Mouse (Mus musculus) hindbrain, postnatal 0 days (tissue): ENCODE results near the gene Cmip. TPM values are rescaled to one million over a fixed set of nuclear protein-coding genes. Genes with fewer than 3 reads are reported as not detected.

Experiments
- ATAC-seq: fragments of 200-750 bp; cut with Nextera tagmentation; 2 replicates; pipeline ENCODE4 v1.8.0; 2017; ENCODE audit warnings: mild to moderate bottlenecking, moderate TSS enrichment, moderate library complexity
- DNase-seq: peaks from one replicate; pipeline ENCODE4 v3.0.0-alpha.2; 2015; ENCODE audit warnings: low spot score
- H3K27ac ChIP-seq: fragments of 300-500 bp; sonication (generic); 2 replicates; pipeline ENCODE4 v1.5.1; 2014; ENCODE audit warnings: mild to moderate bottlenecking
- H3K27me3 ChIP-seq: fragments of 300-500 bp; sonication (generic); 2 replicates; pipeline ENCODE4 v1.6.1; 2014; ENCODE audit warnings: low read length, mixed read lengths; ENCODE audit not compliant: insufficient read depth
- H3K36me3 ChIP-seq: fragments of 300-500 bp; sonication (generic); 2 replicates; pipeline ENCODE4 v1.6.1; 2014; ENCODE audit warnings: low read length, mixed read lengths; ENCODE audit not compliant: insufficient read depth
- H3K4me1 ChIP-seq: fragments of 300-500 bp; sonication (generic); 2 replicates; pipeline ENCODE4 v1.6.1; 2014; ENCODE audit warnings: antibody characterized with exemption, low read length, mixed read lengths; ENCODE audit not compliant: insufficient read depth
- H3K4me2 ChIP-seq: fragments of 300-500 bp; sonication (generic); 2 replicates; pipeline ENCODE4 v1.6.1; 2014; ENCODE audit warnings: low read depth, mild to moderate bottlenecking, low read length, moderate library complexity, mixed read lengths
- H3K4me3 ChIP-seq: fragments of 300-500 bp; sonication (generic); 2 replicates; pipeline ENCODE4 v1.5.1; 2014; ENCODE audit warnings: low read length
- H3K9ac ChIP-seq: fragments of 300-500 bp; sonication (generic); replicated peaks from 2 replicates; pipeline ENCODE4 v1.6.1; 2014; ENCODE audit warnings: mild to moderate bottlenecking, low read length, moderate library complexity, mixed read lengths
- H3K9me3 ChIP-seq: fragments of 300-500 bp; sonication (generic); 2 replicates; pipeline ENCODE4 v1.6.1; 2016; ENCODE audit warnings: low read length, mixed read lengths
- CTCF ChIP-seq: IDR thresholded peaks from 2 replicates; pipeline ENCODE4 v1.5.1; 2016; ENCODE audit warnings: antibody characterized with exemption, control low read depth, low read depth
- WGBS: fragments of 180-500 bp; shearing (Covaris S2); extraction: QIAGEN DNeasy Blood & Tissue Kit; methylation state at CpG from one replicate; pipeline ENCODE4 v1.1.7; 2014; 5-methylcytosine and 5-hydroxymethylcytosine counted together
- polyA plus RNA-seq: library from polyadenylated mRNA; unstranded; fragments of >200 nt; fragmentation: Nextera tagmentation; extraction: Ambion mirVana; gene quantifications from 2 replicates; pipeline ENCODE4 v1.2.1, GENCODE M21; 2015
- total RNA-seq: library from RNA; depleted of rRNA; stranded (reverse); fragments of >200 nt; gene quantifications from 2 replicates; pipeline ENCODE4 v1.2.3, GENCODE M21; 2014

Cmip gene
- total and polyA plus RNA-seq, 2 experiments from 2014 or later, result 163 to 230 TPM

DNA sequence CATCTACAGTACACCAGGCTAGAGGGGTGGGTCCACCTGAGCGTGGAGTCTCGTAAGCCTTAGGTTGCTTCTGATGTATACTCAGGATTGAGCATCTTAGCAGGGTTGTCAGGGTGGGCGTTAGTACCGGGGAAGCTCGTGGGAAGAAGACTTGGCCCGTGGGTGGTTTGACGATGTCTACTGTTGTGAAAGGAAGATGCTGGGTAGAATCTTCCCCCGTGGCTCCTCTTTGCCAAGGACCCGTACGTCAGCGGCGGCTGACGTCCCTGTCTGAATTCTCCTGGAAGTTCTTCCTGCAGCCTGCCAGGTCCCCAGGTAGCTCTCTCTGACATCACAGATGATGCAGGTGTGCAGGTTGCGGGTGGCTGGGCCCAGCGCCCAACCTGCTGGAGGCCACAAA is 140.9 kb downstream of the Cmip start:
- WGBS, result 89% methylated on average over 15 of the region's 15 CpGs
- H3K4me1 ChIP-seq, result peaks cover 9% of the 10 kb centered on the region; the same call in 1 of the 2 replicates
- TF ChIP-seq CTCF, result no peak

DNA sequence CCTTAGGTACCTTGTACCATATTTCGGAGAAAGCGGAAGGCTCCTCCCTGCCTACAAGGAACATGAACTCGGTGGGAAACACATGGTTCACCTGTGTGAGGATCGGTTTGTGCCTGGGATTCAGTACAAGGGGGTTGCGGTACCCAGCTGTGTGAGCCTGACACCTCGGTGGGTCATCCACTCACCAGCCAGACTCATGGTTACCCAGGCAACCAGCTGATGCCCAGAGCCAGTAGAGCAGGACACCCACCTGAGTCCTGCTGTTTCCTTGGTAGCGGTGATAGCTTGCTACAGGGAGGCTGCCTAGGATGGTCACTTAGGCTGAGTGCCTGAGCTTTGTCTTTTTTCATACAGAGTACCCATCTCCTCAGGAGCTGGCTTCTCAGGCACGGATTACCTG is 142.4 kb downstream of the Cmip start:
- H3K4me2 ChIP-seq, result no peak overlapping the region
- no peaks in the 10 kb centered on the region for H3K9me3 ChIP-seq
- 53% methylated on average over 8 of the region's 8 CpGs for WGBS
- no peaks in the 10 kb centered on the region for H3K27me3 ChIP-seq
- DNase-seq, result peak; percentile 59
- H3K9ac ChIP-seq, result no peak overlapping the region
- peaks cover 23% of the 10 kb centered on the region for H3K4me1 ChIP-seq
- 0 out of 2 replicates have a peak overlapping the region, but pooled peaks have one; percentile 27 for H3K27ac ChIP-seq
- no peak for TF ChIP-seq CTCF
- peak; percentile 21; the same call in 1 of the 2 replicates for ATAC-seq
- H3K4me3 ChIP-seq, result no peak overlapping the region
- no peaks in the 10 kb centered on the region for H3K36me3 ChIP-seq

More for the DNA sequence above, 140.9 kb downstream of the Cmip start:
- H3K9ac ChIP-seq, result no peak overlapping the region
- H3K36me3 ChIP-seq, result no peaks in the 10 kb centered on the region
- no peaks in the 10 kb centered on the region for H3K27me3 ChIP-seq
- DNase-seq, result no peak
- H3K9me3 ChIP-seq, result no peaks in the 10 kb centered on the region
- no peak overlapping the region for H3K27ac ChIP-seq
- no peak overlapping the region for H3K4me3 ChIP-seq
- no peak for ATAC-seq
- H3K4me2 ChIP-seq, result no peak overlapping the region

DNA sequence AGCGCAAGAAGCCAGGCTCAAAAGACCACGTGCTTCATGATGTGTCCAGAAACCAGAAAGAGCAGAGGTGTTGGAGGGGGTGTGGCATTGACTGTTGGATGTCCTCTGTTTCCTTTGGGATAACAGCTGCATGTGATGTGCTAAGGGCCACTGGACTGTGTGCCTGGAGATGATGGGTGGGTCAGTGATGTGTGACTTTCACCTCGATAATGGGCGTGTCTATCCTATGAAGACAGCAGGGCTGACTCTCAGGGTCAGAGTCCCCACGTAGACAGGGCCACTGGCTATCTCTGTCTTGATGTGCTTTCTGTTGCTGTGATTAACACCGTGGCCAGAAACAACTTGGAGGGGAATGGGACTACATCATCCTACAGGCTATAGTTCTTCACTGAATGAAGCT is 144.0 kb downstream of the Cmip start:
- Histone ChIP-seq H3K4me2 (no peak overlapping the region), H3K27me3 (no peaks in the 10 kb centered on the region), H3K9me3 (no peaks in the 10 kb centered on the region), H3K27ac (no peak overlapping the region), H3K36me3 (no peaks in the 10 kb centered on the region), H3K4me1 (peaks cover 24% of the 10 kb centered on the region), H3K4me3 (no peak overlapping the region), H3K9ac (no peak overlapping the region)
- TF ChIP-seq CTCF, result no peak
- DNase-seq, result no peak
- WGBS, result 79% methylated on average over 6 of the region's 6 CpGs
- no peak for ATAC-seq

DNA sequence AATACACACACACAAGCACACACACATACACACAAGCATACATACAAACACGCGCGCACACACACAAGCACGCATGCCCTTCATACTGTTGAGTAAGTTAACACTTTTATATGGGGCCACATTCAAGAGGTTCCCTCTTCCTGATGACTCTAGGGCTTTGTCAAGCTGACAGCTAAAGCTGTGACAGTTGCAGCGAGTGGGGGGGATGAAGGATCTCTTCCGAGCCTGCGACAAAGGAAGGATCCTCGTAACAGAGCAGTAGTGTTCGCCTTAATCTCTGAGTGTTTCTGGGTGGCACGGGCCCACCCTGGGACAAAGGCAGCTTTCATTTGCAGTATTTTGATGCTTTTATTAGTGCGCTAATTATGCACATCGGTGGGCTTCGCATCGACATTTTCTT is 145.0 kb downstream of the Cmip start:
- H3K27me3 ChIP-seq, result no peaks in the 10 kb centered on the region
- no peaks in the 10 kb centered on the region for H3K36me3 ChIP-seq
- no peak overlapping the region for H3K9ac ChIP-seq
- no peak for TF ChIP-seq CTCF
- WGBS, result 48% methylated on average over 14 of the region's 14 CpGs
- no peak overlapping the region for H3K4me2 ChIP-seq
- H3K27ac ChIP-seq, result peak overlapping the region; percentile 51; the same call in 1 of the 2 replicates
- DNase-seq (peak; percentile 54), ATAC-seq (peak; percentile 45; the same call in 1 of the 2 replicates)
- H3K4me3 ChIP-seq, result no peak overlapping the region
- peaks cover 24% of the 10 kb centered on the region for H3K4me1 ChIP-seq
- H3K9me3 ChIP-seq, result no peaks in the 10 kb centered on the region

DNA sequence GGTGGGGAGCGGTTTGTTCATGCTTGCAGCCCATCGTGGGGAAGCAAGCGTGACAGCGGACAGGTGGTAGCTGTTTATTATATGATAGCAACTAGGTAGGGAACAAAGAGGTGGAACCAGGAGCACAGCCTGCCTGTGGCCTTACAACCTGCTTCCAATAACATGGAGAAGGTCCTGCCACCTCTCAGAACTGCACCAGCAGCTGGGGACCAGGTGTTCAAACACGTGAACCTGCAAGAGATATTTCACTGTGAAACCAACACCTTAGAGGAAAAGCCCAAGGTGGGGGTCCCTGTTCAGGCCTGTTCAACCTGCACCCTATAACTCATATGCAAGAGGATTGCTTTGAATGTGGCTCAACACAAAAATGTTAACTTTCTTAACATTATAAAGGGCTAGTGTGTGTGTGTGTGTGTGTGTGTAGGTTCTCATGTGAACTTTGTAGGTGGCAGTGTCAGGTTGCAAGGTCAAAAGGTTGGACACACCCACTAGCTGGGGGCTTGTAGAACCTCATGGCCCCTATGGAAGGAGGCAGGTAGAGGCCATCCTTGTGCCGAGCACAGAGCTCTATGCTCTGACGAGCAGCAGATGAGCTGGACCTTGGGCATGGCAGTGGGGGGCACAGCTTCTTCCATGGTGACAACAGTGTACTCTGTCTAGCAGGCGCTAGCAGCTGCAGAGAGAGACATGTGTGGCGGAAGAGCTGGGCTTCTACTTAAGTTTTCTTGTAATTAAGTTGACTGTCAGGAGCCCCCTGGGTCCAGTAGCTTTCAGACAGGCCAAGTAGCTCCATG is 146.2 kb downstream of the Cmip start:
- Histone ChIP-seq H3K4me1 (peaks cover 24% of the 10 kb centered on the region), H3K27ac (peak overlapping the region; percentile 68), H3K27me3 (no peaks in the 10 kb centered on the region), H3K36me3 (no peaks in the 10 kb centered on the region), H3K4me2 (peak overlapping the region; percentile 42), H3K4me3 (no peak overlapping the region), H3K9me3 (no peaks in the 10 kb centered on the region), H3K9ac (no peak overlapping the region; the same call in 1 of the 2 replicates)
- ATAC-seq (peak; percentile 50), DNase-seq (no peak)
- 47% methylated on average over 9 of the region's 9 CpGs for WGBS
- TF ChIP-seq CTCF, result no peak

DNA sequence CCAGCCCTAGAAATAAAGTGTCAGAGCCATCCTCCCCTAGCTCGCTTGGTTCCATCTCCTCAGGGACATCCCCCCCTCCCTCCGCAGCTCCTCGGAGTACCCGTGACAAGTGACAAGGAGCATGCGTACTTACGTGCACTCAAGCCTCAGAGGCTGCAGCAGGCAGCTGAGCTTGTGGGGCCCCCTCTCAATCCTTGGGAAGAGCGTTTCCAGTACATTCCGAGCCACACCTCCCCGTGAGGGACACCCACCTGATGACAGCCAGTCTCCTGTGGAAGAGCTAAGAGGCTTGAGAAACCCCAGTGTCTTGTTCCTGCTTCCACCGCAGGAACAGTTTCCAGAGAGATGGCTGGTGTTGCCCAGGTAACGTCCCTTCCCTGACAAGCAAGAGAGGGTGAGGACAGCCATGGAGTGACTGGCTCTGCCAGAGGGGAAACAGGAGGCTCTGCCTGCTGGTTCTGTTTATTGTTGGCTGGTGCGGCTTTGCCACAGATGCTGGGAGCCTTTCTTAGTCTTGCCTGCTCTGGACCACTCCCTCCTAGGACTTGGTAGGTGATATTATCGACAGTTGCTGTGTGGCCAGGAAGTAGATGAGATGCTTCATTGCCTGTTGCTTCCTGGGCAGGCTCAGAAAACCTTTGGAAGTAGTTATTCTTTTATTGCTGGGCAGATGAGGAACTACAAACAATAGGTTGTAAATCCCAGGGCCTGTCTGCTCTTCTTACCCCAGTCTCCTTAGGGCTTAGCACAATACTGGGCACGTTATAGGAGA is 147.0 kb downstream of the Cmip start:
- Histone ChIP-seq H3K9me3 (no peaks in the 10 kb centered on the region), H3K27ac (peak overlapping the region; percentile 68), H3K27me3 (no peaks in the 10 kb centered on the region), H3K9ac (no peak overlapping the region; the same call in 1 of the 2 replicates), H3K36me3 (no peaks in the 10 kb centered on the region), H3K4me1 (peaks cover 23% of the 10 kb centered on the region), H3K4me3 (no peak overlapping the region), H3K4me2 (peak overlapping the region; percentile 42)
- no peak for TF ChIP-seq CTCF
- ATAC-seq (peak; percentile 77), DNase-seq (peak; percentile 62)
- 19% methylated on average over 14 of the region's 14 CpGs for WGBS

DNA sequence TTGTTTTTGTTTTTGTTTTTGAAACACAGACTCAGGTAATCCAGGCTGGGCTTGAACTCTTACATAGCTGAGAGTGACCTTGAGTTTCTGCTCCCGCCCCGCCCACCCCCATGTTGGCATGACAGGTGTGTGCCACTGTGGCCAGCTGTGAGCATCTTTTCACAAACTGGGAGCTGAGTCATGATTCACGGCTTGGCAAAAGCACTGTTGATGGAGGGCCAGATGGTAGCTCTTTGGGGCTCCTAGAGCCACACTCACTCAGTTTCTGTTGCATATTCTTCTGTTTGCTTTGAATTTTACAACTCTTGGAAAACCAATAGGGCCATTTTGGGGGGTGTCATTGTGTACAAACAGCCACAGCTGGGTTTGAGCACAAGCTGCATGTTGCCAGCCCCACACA is 149.2 kb downstream of the Cmip start:
- H3K4me2 ChIP-seq, result no peak overlapping the region
- 79% methylated on average over 3 of the region's 3 CpGs for WGBS
- DNase-seq (no peak), ATAC-seq (no peak)
- no peak overlapping the region for H3K27ac ChIP-seq
- H3K9me3 ChIP-seq, result no peaks in the 10 kb centered on the region
- no peaks in the 10 kb centered on the region for H3K36me3 ChIP-seq
- no peaks in the 10 kb centered on the region for H3K27me3 ChIP-seq
- peaks cover 17% of the 10 kb centered on the region for H3K4me1 ChIP-seq
- no peak overlapping the region for H3K4me3 ChIP-seq
- H3K9ac ChIP-seq, result no peak overlapping the region
- no peak for TF ChIP-seq CTCF
